Mouse (Mus musculus): ENCODE results near the gene Car5b. TPM values are rescaled to one million over a fixed set of nuclear protein-coding genes. Genes with fewer than 3 reads are reported as not detected.

Gene Car5b
- 0.07 TPM in 1 of 2 replicates, not detected in the other for polyA plus RNA-seq (2012; ENCODE audit: low replicate concordance)

DNA sequence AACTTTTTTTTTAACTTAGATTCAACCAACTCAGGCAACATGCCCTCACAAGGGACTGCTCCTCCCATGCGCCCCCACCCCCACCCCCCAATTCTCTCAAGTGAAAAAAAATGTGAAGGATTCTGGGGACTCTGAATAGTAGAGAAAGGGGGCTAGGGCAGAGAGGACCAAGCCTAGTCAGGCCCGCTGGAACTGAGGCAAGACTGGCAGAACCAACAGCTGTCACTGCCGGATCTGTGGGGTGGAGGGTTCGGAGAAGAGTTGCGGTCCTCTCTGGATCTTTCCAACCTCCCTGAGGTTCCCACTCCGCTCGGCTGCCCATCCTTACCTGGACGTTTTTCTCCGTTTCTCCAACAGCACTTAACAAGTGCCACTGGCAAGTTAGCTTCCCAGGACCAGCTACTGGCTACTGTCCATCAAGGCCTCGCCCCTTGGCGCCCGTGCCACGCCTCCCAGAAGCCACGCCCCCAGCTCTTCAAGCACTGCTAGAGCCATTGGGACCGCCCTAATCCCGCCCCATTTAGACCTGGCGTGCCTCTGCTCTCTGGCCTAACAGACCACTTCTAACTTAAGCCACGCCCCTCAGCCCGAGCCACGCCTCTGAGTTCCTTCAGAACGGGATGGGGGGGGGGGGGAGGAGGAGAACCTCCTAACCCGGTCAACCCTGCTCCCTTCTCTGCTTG lies at the start of gene Car5b:
Car5b (minus strand) TSS at position 391 of the 683 bp plus-strand sequence.

GRCm38 (mm10) chrX:164076040-164076775 lies 48.4 kb upstream of the Car5b start, which contains the start of gene Siah1b:
Gene Siah1b (minus strand): TSS chrX:164076493.

DNA sequence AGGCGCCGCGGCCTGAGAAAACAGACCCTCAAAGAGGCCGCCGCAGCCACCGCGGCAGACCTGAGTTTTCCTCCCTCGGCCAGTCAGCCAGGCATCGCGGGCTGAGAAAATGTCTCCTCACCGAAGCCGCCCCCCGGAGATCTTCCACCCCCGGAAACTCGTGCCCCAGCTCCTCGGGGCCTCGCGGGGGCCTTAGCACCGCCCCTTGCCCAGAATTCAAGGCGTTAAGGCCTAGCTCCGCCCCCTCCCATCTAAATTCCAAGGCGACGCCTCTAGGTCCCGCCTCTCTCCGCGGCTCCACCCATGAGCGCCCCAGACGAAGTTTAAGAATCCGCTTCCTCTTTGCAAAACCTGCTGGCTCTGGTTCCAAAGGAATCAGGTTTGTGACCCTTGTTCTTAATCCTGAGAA lies 69.3 kb downstream of the Car5b start, which contains the start of gene Zrsr2:
Zrsr2 (minus strand) TSS at position 195 of the 409 bp plus-strand sequence.

Other genes with a start within 250 kb of the Car5b start
- 3.9 and 4.5 TPM in 2 replicates for gene Ap1s2, start 119.0 kb downstream of the Car5b start, polyA plus RNA-seq (2012; ENCODE audit: low replicate concordance)
- gene Zrsr2, start 69.3 kb downstream of the Car5b start, polyA plus RNA-seq (2012; ENCODE audit: low replicate concordance), result 12.7 and 15.8 TPM in 2 replicates
- 18.5 and 20.9 TPM in 2 replicates for gene Siah1b, start 48.5 kb upstream of the Car5b start, polyA plus RNA-seq (2012; ENCODE audit: low replicate concordance)
- not detected in 2 replicates for gene Cltrn, start 60.8 kb upstream of the Car5b start, polyA plus RNA-seq (2012; ENCODE audit: low replicate concordance)
- not detected in 2 replicates for gene Ace2, start 111.3 kb upstream of the Car5b start, polyA plus RNA-seq (2012; ENCODE audit: low replicate concordance)
- not detected in 2 replicates for gene Bmx, start 230.2 kb upstream of the Car5b start, polyA plus RNA-seq (2012; ENCODE audit: low replicate concordance)
- gene Pir, start 241.4 kb upstream of the Car5b start, polyA plus RNA-seq (2012; ENCODE audit: low replicate concordance), result 4.5 TPM in 1 of 2 replicates, not detected in the other